Mouse (Mus musculus) G1E (cell line): Measurements from ENCODE around the gene Prdm10. TPM values are rescaled to one million over a fixed set of nuclear protein-coding genes. Genes with fewer than 3 reads are reported as not detected.

Experiments used
- ATAC-seq: 2 replicates; pipeline ENCODE4 v1.8.0; 2016; ENCODE audit warnings: mild to moderate bottlenecking; ENCODE audit not compliant: insufficient number of reproducible peaks, poor library complexity, low FRiP score, severe bottlenecking; ENCODE audit errors: extremely low read depth
- DNase-seq: peaks from one replicate; pipeline ENCODE4 v3.0.0; 2012; ENCODE audit warnings: low spot score
- H3K27me3 ChIP-seq: 2 replicates; pipeline ENCODE4 v1.6.1; 2012; ENCODE audit warnings: mild to moderate bottlenecking, low read length, inconsistent platforms; ENCODE audit not compliant: insufficient read depth
- H3K36me3 ChIP-seq: replicated peaks from 2 replicates; pipeline ENCODE3; 2012; ENCODE audit warnings: mild to moderate bottlenecking, inconsistent platforms
- H3K4me1 ChIP-seq: 2 replicates; pipeline ENCODE4 v1.6.1; 2012; ENCODE audit warnings: low read depth, low read length, inconsistent platforms, mixed read lengths; ENCODE audit not compliant: insufficient read depth
- H3K4me3 ChIP-seq: 2 replicates; pipeline ENCODE4 v1.5.1; 2012; ENCODE audit warnings: low read depth, mild to moderate bottlenecking, inconsistent platforms, low read length, moderate library complexity, mixed read lengths
- H3K9me3 ChIP-seq: replicated peaks from 2 replicates; pipeline ENCODE4 v1.6.1; 2012; ENCODE audit warnings: inconsistent platforms
- CTCF ChIP-seq: IDR thresholded peaks from 2 replicates; pipeline ENCODE4 v1.5.1; 2012; ENCODE audit warnings: low read depth, low read length, inconsistent platforms, mixed read lengths
- GATA1 ChIP-seq: IDR thresholded peaks from 2 replicates; pipeline ENCODE4 v1.6.1; 2012; ENCODE audit warnings: borderline replicate concordance, low read length, inconsistent platforms, mixed read lengths
- GATA2 ChIP-seq: IDR thresholded peaks from 2 replicates; pipeline ENCODE4 v1.6.1; 2012; ENCODE audit warnings: low read depth, low read length, inconsistent platforms, borderline replicate concordance
- POLR2AphosphoS5 ChIP-seq: IDR thresholded peaks from 2 replicates; pipeline ENCODE4 v1.6.1; 2012; ENCODE audit warnings: low read depth, low read length, inconsistent platforms; ENCODE audit not compliant: insufficient replicate concordance
- TAL1 ChIP-seq: conservative IDR thresholded peaks from 2 replicates; pipeline ENCODE4 v1.6.1; 2012; ENCODE audit warnings: low read depth, low read length, inconsistent platforms, mixed read lengths
- polyA plus RNA-seq: library from polyadenylated mRNA; stranded (reverse); fragments of >175 nt; gene quantifications from 2 replicates; pipeline ENCODE4 v1.2.3, GENCODE M21; 2012
- total RNA-seq, 2 experiments: library from RNA; stranded (forward) in 1 of 2; stranded (reverse) in 1 of 2; fragments of 200-1000 nt in 1 of 2; fragments of >200 nt in 1 of 2; fragmentation: Nextera tagmentation in 1 of 2; gene quantifications; 2 replicates each; pipeline ENCODE4 v1.2.3; 2014 to 2017

The Prdm10 gene
- total and polyA plus RNA-seq, 3 experiments: 5.3 to 19.9 (median 9.9) TPM

- H3K4me3 ChIP-seq: no peak overlapping the region
- TF ChIP-seq GATA2 (no peak), GATA1 (no peak), TAL1 (no peak), POLR2AphosphoS5 (no peak), CTCF (no peak)
- H3K27me3 ChIP-seq: no peaks in the 10 kb centered on the region
- ATAC-seq (no peak), DNase-seq (no peak)
- H3K36me3 ChIP-seq: peaks cover 6% of the 10 kb centered on the region
- no peaks in the 10 kb centered on the region for H3K9me3 ChIP-seq
- H3K4me1 ChIP-seq: peaks cover 49% of the 10 kb centered on the region
Observed at GRCm38 (mm10) chr9:31278651-31279050, 1.7 kb upstream of the Prdm10 start.

GRCm38 (mm10) chr9:31279306-31279705 lies 1.0 kb upstream of the Prdm10 start:
- ATAC-seq (no peak), DNase-seq (no peak)
- Histone ChIP-seq H3K4me3 (peak overlapping the region; percentile 90), H3K9me3 (no peaks in the 10 kb centered on the region), H3K27me3 (no peaks in the 10 kb centered on the region), H3K4me1 (peaks cover 53% of the 10 kb centered on the region), H3K36me3 (peaks cover 6% of the 10 kb centered on the region)
- TF ChIP-seq GATA2 (no peak), GATA1 (no peak)

- Histone ChIP-seq H3K27me3 (no peaks in the 10 kb centered on the region), H3K9me3 (no peaks in the 10 kb centered on the region), H3K36me3 (peaks cover 6% of the 10 kb centered on the region), H3K4me1 (peaks cover 59% of the 10 kb centered on the region), H3K4me3 (peak overlapping the region; percentile 90)
- DNase-seq: peak; percentile 72
- TF ChIP-seq TAL1 (no peak), GATA1 (no peak), GATA2 (no peak), POLR2AphosphoS5 (no peak), CTCF (no peak)
- ATAC-seq: peak; percentile 68
Observed at GRCm38 (mm10) chr9:31279885-31280365, 413 bp upstream of the Prdm10 start.

GRCm38 (mm10) chr9:31281011-31281662 lies 799 bp downstream of the Prdm10 start:
- Histone ChIP-seq H3K9me3 (no peaks in the 10 kb centered on the region), H3K27me3 (no peaks in the 10 kb centered on the region), H3K4me1 (peaks cover 68% of the 10 kb centered on the region), H3K36me3 (peaks cover 11% of the 10 kb centered on the region), H3K4me3 (peak overlapping the region; percentile 90)
- ATAC-seq (no peak), DNase-seq (peak; percentile 69)
- no peak for TF ChIP-seq CTCF
- TF ChIP-seq GATA1: no peak
- TF ChIP-seq GATA2: no peak
- TF ChIP-seq TAL1: no peak
- no peak for TF ChIP-seq POLR2AphosphoS5

GRCm38 (mm10) chr9:31281663-31282015 lies 1.3 kb downstream of the Prdm10 start:
- H3K4me1 ChIP-seq: peaks cover 69% of the 10 kb centered on the region
- DNase-seq (no peak), ATAC-seq (no peak)
- TF ChIP-seq POLR2AphosphoS5: no peak
- no peak for TF ChIP-seq GATA2
- no peak for TF ChIP-seq GATA1
- no peak for TF ChIP-seq TAL1
- TF ChIP-seq CTCF: no peak
- H3K27me3 ChIP-seq: no peaks in the 10 kb centered on the region
- no peaks in the 10 kb centered on the region for H3K9me3 ChIP-seq
- H3K36me3 ChIP-seq: peaks cover 13% of the 10 kb centered on the region
- peak overlapping the region; percentile 90 for H3K4me3 ChIP-seq

- ATAC-seq (no peak), DNase-seq (no peak)
- H3K27me3 ChIP-seq: no peaks in the 10 kb centered on the region
- no peak for TF ChIP-seq GATA2
- TF ChIP-seq CTCF: no peak
- TF ChIP-seq POLR2AphosphoS5: no peak
- TF ChIP-seq TAL1: no peak
- TF ChIP-seq GATA1: no peak
- H3K36me3 ChIP-seq: peaks cover 17% of the 10 kb centered on the region
- H3K9me3 ChIP-seq: no peaks in the 10 kb centered on the region
- no peak overlapping the region; the same call in 1 of the 2 replicates for H3K4me3 ChIP-seq
- peaks cover 70% of the 10 kb centered on the region for H3K4me1 ChIP-seq
Observed at GRCm38 (mm10) chr9:31282536-31282935, 2.2 kb downstream of the Prdm10 start.

GRCm38 (mm10) chr9:31283044-31283443 lies 2.7 kb downstream of the Prdm10 start:
- Histone ChIP-seq H3K4me1 (peaks cover 68% of the 10 kb centered on the region), H3K9me3 (no peaks in the 10 kb centered on the region), H3K27me3 (no peaks in the 10 kb centered on the region), H3K4me3 (no peak overlapping the region; the same call in 1 of the 2 replicates), H3K36me3 (peaks cover 17% of the 10 kb centered on the region)
- no peak for DNase-seq
- ATAC-seq: no peak
- TF ChIP-seq POLR2AphosphoS5: no peak
- no peak for TF ChIP-seq TAL1
- TF ChIP-seq GATA1: no peak
- TF ChIP-seq CTCF: no peak
- no peak for TF ChIP-seq GATA2
